Mouse (Mus musculus) gastrocnemius, postnatal 14 days (tissue): ENCODE results near the gene Nkain1. TPM values are rescaled to one million over a fixed set of nuclear protein-coding genes. Genes with fewer than 3 reads are reported as not detected.

ENCODE experiments used
- DNase-seq: peaks from one replicate; pipeline ENCODE4 v3.0.0; 2021; ENCODE audit warnings: mixed read lengths
- intact Hi-C: fragments of 180-260 bp; cut with DNase I; formaldehyde crosslinking; loops from one replicate; pipeline ENCODE4 v1.15.1; 2025; ENCODE audit warnings: low total_unique reads
- total RNA-seq, 2 experiments: library from RNA; stranded (reverse); gene quantifications; 2 replicates each; pipeline ENCODE4 v1.2.3; 2021

The Nkain1 gene
- total RNA-seq, 2 experiments from 2014 or later, result 11.7 to 12.2 TPM

DNA sequence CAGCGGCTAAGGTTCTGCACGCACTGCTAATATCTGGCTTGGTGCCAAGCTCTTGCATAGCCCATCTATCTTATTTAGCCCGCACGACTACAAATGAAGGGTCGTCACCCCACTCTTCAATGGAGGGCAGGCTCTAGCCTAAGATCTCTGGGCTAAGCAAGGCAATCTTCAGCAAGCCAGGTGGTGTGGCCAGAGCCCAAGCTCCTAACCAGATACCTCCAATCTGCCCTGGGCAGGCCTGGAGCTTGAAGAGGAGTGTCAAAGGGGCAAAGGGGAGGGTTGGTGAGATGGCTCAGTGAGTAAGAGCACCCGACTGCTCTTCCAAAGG, 20.9 kb downstream of the Nkain1 start:
- intact Hi-C loops, result no loop called here
- DNase-seq, result no peak

- no peak for DNase-seq
- intact Hi-C loops, result no loop called here
Observed at GRCm38 (mm10) chr4:130552312-130553120, 21.5 kb downstream of the Nkain1 start.

- intact Hi-C loops, result no loop called here
- DNase-seq, result no peak
Observed at GRCm38 (mm10) chr4:130550511-130550910, 23.5 kb downstream of the Nkain1 start.

DNA sequence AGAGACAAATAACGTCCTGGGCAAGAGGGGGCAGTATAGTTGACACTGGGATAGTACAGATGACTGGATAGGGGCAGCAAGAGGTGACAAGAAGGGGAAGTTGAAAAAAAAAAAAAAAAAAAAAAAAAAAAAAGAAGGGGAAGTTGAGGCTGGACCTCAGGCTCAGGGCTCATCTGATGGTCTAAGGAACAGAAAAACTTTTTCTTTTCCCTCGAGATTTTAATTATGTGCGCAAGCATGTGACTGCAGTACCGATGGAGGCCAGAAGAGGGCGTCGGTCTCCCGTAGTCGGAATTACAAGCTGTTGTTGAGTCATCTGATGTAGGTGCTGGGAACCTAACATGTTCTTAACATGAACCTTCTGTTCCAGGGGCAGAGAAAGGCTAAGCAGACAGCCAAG, 24.8 kb downstream of the Nkain1 start:
- DNase-seq, result no peak
- intact Hi-C loops, result no loop called here

DNA sequence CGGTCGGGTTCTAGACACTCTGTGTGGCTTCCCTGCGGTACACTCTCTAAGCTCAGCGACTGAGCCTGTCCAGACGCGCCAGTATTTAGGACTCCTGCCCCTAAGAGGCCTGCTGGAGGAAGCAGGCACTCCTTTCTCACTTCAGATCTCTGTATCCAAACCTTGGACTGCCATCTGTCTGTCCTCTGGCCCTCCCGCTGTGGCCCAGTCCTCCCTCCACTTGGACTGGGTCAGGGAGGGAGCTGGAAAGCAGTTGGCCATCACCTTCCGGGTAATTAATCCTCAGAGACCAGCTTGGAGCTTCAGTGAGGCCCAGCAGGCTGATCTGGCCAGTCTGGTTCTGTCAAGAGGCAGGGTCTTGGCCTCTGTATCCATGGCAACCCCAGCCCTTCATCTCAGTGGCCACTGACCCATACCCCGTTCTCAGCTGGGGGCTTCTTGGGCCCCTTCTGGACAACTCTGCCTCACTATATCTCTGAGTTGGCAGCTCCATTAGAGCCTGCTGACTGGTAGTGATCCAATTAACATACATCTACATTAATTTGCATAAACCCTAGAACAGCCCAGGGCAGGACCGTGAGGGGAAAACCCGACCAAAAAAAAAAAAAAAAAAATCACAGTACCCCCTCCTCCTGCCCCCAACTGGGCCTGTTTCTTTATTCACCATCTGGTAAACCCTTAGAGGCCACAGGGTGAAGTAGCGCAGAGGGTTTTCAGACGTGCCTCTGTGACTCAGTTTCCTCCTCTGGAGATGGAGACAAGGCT, 27.0 kb downstream of the Nkain1 start:
- DNase-seq, result no peak
- intact Hi-C loops, result no loop called here

- intact Hi-C loops, result no loop called here
- DNase-seq, result no peak
Observed at GRCm38 (mm10) chr4:130544392-130544791, 29.6 kb downstream of the Nkain1 start.

DNA sequence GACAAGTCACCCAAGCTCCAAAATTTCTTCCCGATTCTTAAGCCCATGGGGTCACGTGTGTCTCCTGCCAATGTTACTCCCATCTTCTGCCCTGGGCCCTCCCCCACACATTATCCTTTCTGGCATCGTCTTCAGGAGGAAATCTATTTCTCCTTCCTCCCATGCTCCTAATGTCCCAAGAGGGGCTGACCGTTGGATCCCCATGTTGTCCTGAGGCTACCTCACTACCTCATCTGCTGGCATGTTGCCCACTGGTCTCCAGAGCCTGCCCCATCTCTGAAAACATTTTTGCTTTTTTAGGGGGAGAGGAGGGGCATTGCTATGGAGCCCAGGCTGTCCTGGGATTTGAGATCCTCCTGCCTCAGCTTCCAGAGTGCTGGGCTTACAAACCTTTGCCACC, 30.9 kb downstream of the Nkain1 start:
- DNase-seq, result no peak
- intact Hi-C loops, result no loop called here

- no peak for DNase-seq
- intact Hi-C loops, result no loop called here
Observed at GRCm38 (mm10) chr4:130540831-130541230, 33.1 kb downstream of the Nkain1 start.

- intact Hi-C loops, result no loop called here
- no peak for DNase-seq
Observed at GRCm38 (mm10) chr4:130539706-130540105, 34.3 kb downstream of the Nkain1 start.

- intact Hi-C loops, result no loop called here
- DNase-seq, result no peak
Observed at GRCm38 (mm10) chr4:130539053-130539452, 34.9 kb downstream of the Nkain1 start.

DNA sequence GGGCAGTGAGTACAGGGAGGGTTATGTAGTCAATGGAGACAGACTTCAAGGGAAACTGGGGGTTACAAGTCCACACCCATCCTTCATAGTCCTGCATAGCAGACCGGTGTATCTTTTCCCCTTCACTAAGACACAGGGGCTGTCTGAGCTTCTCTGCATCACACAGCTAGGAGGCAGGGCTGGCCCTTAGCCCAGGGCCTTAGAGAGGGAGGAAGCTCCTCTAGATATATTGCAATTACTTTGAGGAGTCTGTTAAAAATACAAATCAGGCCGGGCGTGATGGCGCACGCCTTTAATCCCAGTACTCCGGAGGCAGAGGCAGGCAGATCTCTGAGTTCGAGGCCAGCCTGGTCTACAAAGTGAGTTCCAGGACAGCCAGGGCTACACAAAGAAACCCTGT, 36.6 kb downstream of the Nkain1 start:
- DNase-seq, result no peak
- intact Hi-C loops, result no loop called here

- intact Hi-C loops, result no loop called here
- DNase-seq, result no peak
Observed at GRCm38 (mm10) chr4:130535789-130536188, 38.2 kb downstream of the Nkain1 start.

- peak; percentile 76 for DNase-seq
- intact Hi-C loops, result no loop called here
Observed at GRCm38 (mm10) chr4:130533975-130534374, 40.0 kb downstream of the Nkain1 start.

GRCm38 (mm10) chr4:130532347-130532746, 41.6 kb downstream of the Nkain1 start:
- DNase-seq, result no peak
- intact Hi-C loops, result no loop called here

DNA sequence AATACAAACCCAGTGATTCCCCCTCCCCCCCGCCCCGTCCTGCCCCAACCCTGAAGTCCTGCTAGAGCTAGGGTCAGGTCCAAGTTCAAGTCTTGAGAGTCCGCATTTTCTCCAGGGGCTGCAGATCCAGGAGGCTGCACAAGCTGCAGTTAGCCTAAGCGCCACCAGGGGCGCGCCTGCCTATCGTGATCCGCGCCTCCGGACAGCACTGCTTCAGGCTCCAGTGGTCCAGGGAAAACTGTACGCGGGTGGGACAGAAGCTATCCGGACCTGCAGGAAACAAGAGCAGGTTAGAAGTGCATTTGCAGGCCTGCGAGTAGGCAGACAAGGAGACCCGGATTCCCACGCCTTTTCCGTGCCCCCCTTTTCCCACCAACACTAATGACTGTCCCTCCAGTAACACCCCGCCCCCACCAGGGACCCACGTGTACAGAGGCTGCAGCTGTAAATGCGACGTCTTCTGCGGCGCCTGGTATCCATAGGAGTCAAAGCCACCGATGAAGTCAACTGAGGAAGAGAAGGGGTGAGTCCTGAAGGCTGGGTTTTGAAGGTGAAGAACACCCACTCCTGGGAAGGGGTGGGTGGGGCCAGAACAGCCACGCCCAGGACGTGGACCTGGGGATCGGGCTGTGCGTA, 42.2 kb downstream of the Nkain1 start:
- intact Hi-C loops, result no loop called here
- peak; percentile 78 for DNase-seq

DNA sequence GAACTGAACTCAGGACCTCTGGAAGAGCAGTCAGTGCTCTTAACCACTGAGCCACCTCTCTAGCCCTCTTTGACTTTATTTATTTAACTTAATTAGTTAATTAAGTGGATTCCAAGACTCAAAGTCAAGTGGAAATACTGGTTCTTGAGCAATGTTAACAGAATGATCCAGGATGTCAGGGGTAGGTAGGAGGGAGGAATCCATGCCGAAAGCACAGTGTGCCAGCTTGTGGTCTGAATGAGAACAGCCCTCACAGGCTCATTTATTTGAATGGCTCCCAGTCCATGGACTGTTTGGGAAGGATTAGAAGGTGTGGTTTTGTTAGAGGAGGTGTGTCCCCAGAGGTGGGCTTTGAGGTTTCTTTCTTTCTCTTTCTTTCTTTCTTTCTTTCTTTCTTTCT, 46.2 kb downstream of the Nkain1 start:
- DNase-seq, result no peak
- intact Hi-C loops, result no loop called here

DNA sequence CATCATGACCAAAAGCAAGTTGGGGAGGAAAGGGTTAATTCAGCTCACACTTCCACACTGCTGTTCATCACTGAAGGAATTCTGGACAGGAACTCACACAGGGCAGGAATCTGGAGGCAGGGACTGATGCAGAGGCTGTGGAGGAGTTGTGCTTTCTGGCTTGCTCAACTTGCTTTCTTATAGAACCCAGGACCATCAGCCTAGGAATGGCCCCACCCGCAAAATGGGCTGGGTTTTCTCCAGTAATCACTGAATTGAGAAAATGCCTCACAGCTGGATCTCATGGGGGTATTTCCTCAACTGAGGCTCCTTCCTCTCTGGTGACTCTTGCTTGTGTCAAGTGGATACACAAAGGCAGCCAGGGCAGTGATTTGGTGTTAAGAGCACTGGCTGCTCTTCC, 48.9 kb downstream of the Nkain1 start:
- no peak for DNase-seq
- intact Hi-C loops, result no loop called here

GRCm38 (mm10) chr4:130521466-130521865, 52.5 kb downstream of the Nkain1 start:
- no peak for DNase-seq
- intact Hi-C loops, result no loop called here

DNA sequence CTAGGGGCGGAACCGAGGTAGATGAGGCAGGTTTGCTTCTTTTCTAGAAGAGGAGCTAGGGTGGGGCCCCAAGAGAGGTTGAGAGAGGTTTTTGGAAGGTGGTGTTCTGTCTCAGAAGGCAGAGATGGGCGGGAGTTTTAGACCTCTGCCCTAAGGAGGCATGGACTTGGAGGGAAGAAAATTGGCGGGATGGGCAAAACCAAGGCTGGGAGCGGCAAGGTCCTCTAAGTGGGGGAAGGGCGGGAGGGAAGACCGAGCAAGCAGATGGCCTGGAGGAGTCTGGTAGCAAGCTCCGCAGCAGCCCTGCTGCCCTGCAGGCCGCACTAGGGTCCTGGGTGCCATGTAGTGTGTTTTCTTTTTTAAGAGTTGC, 53.5 kb downstream of the Nkain1 start:
- intact Hi-C loops, result no loop called here
- no peak for DNase-seq

GRCm38 (mm10) chr4:130519567-130520481, 54.1 kb downstream of the Nkain1 start:
- intact Hi-C loops, result no loop called here
- DNase-seq, result peak; percentile 91
